Mouse (Mus musculus): Measurements from ENCODE around the gene Gm29094.

DNA sequence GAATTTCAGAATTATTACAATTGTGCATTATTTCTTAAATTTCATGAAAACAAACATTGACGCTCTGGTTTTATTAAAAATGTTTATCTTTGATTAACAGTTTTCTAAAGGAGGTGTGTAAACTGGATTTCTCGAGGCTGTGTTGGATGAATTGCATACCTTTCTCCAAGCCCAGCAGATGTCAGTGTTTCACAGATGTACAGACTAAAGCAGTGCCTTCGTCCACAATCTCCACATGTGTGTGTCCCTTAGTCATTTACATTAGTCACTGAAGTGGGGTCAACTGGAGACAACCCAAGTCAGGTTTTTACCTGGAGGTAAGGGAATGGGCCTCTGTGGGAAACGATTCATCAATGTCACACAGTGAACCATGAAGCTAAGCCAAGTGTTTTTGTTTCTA is 26.9 kb downstream of the Gm29094 start:
- no peak for TF ChIP-seq POLR2A (IDR thresholded peaks at IDR 0.05; ENCODE audit: low read depth, low read length)
- TF ChIP-seq CTCF (IDR thresholded peaks at IDR 0.05; ENCODE audit: borderline replicate concordance, insufficient read depth, low read length), result no peak
